Mouse (Mus musculus) CH12.LX (cell line): ENCODE data around the gene Htr2c. TPM values are rescaled to one million over a fixed set of nuclear protein-coding genes. Genes with fewer than 3 reads are reported as not detected.

Experiments
- DNase-seq: peaks from one replicate; pipeline ENCODE4 v3.0.0-alpha.2; 2013; ENCODE audit errors: extremely low read depth
- H3K27ac ChIP-seq: 2 replicates; pipeline ENCODE4 v1.5.1; 2012; ENCODE audit warnings: low read depth, mild to moderate bottlenecking, control low read depth, moderate library complexity; ENCODE audit not compliant: insufficient read depth
- H3K27me3 ChIP-seq: replicated peaks from 2 replicates; pipeline ENCODE3; 2012; ENCODE audit warnings: inconsistent platforms
- H3K36me3 ChIP-seq, 2 experiments: replicated peaks in 1 of 2; 2 replicates each; pipeline versions ENCODE3 to v1.6.1; 2012; ENCODE audit warnings: inconsistent platforms in 1 of 2, low read length in 1 of 2, mild to moderate bottlenecking in 1 of 2, mixed read lengths in 1 of 2, moderate library complexity in 1 of 2; ENCODE audit not compliant: control insufficient read depth in 1 of 2, insufficient read depth in 1 of 2
- H3K4me1 ChIP-seq, 2 experiments: 2 replicates each; pipeline ENCODE4 v1.6.1; 2012; ENCODE audit warnings: inconsistent platforms in 1 of 2, moderate library complexity in 1 of 2; ENCODE audit not compliant: insufficient read depth in 2 of 2, control insufficient read depth in 1 of 2
- H3K4me2 ChIP-seq: 2 replicates; pipeline ENCODE4 v1.6.1; 2012; ENCODE audit warnings: low read depth, mild to moderate bottlenecking, control low read depth; ENCODE audit not compliant: poor library complexity, insufficient read depth, severe bottlenecking
- H3K4me3 ChIP-seq, 3 experiments: fragments of 150-350 bp in 1 of 3; sonication (generic) in 1 of 3; replicated peaks in 1 of 3; 2 replicates each; pipeline versions ENCODE3 to v1.5.1; 2011 to 2012; ENCODE audit warnings: low read depth in 2 of 3, low read length in 2 of 3, mild to moderate bottlenecking in 2 of 3, moderate library complexity in 2 of 3, control low read depth in 1 of 3, improper control_type of control experiment in 1 of 3, inconsistent platforms in 1 of 3, mixed read lengths in 1 of 3; ENCODE audit not compliant: poor library complexity in 1 of 3
- H3K79me2 ChIP-seq: replicated peaks from 2 replicates; pipeline ENCODE4 v1.6.1; 2012; ENCODE audit warnings: mild to moderate bottlenecking, moderate library complexity; ENCODE audit not compliant: control insufficient read depth, poor library complexity, insufficient read depth, severe bottlenecking; ENCODE audit errors: extremely low read depth
- H3K9ac ChIP-seq: 2 replicates; pipeline ENCODE4 v1.6.1; 2012; ENCODE audit warnings: low read depth, mild to moderate bottlenecking, control low read depth, moderate library complexity; ENCODE audit not compliant: insufficient read depth
- H3K9me3 ChIP-seq: replicated peaks from 2 replicates; pipeline ENCODE3; 2012; ENCODE audit warnings: low read length, inconsistent platforms, mixed read lengths
- CHD2 ChIP-seq: IDR thresholded peaks from 2 replicates; pipeline ENCODE4 v1.6.1; 2011; ENCODE audit warnings: low read length, improper control_type of control experiment
- GABPA ChIP-seq: IDR thresholded peaks from 2 replicates; pipeline ENCODE4 v1.6.1; 2012; ENCODE audit warnings: low read depth, low read length, improper control_type of control experiment, inconsistent platforms; ENCODE audit not compliant: insufficient replicate concordance
- IRF4 ChIP-seq: IDR thresholded peaks from 2 replicates; pipeline ENCODE4 v1.6.1; 2014; ENCODE audit warnings: low read depth, mild to moderate bottlenecking, inconsistent platforms, low read length, improper control_type of control experiment
- JUND ChIP-seq: conservative IDR thresholded peaks from 2 replicates; pipeline ENCODE4 v1.6.1; 2011; ENCODE audit warnings: low read depth, low read length, improper control_type of control experiment
- KAT2A ChIP-seq: IDR thresholded peaks from 2 replicates; pipeline ENCODE4 v1.6.1; 2012; ENCODE audit warnings: low read length, improper control_type of control experiment, inconsistent platforms; ENCODE audit not compliant: insufficient replicate concordance
- MAFK ChIP-seq: IDR thresholded peaks from 2 replicates; pipeline ENCODE4 v1.6.1; 2011; ENCODE audit warnings: low read length, improper control_type of control experiment; ENCODE audit not compliant: insufficient replicate concordance
- MAX ChIP-seq: IDR thresholded peaks from 2 replicates; pipeline ENCODE4 v1.6.1; 2011; ENCODE audit warnings: low read length, improper control_type of control experiment
- MXI1 ChIP-seq: IDR thresholded peaks from 2 replicates; pipeline ENCODE4 v1.6.1; 2011; ENCODE audit warnings: mild to moderate bottlenecking, low read depth, low read length, improper control_type of control experiment
- NRF1 ChIP-seq: IDR thresholded peaks from 2 replicates; pipeline ENCODE4 v1.6.1; 2014; ENCODE audit warnings: low read depth, mild to moderate bottlenecking, inconsistent platforms, low read length, improper control_type of control experiment, moderate library complexity
- PAX5 ChIP-seq: IDR thresholded peaks from 2 replicates; pipeline ENCODE4 v1.6.1; 2012; ENCODE audit warnings: low read length, inconsistent platforms, mixed read lengths
- RCOR1 ChIP-seq: conservative IDR thresholded peaks from 2 replicates; pipeline ENCODE4 v1.6.1; 2012; ENCODE audit warnings: low read depth, mild to moderate bottlenecking, inconsistent platforms, low read length, improper control_type of control experiment
- SIN3A ChIP-seq: IDR thresholded peaks from 2 replicates; pipeline ENCODE4 v1.6.1; 2012; ENCODE audit warnings: low read length, improper control_type of control experiment, inconsistent platforms
- SMC3 ChIP-seq: IDR thresholded peaks from 2 replicates; pipeline ENCODE4 v1.6.1; 2011; ENCODE audit warnings: low read depth, low read length, improper control_type of control experiment
- TBP ChIP-seq: conservative IDR thresholded peaks from 2 replicates; pipeline ENCODE4 v1.6.1; 2011; ENCODE audit warnings: low read depth, low read length, improper control_type of control experiment
- UBTF ChIP-seq: IDR thresholded peaks from 2 replicates; pipeline ENCODE4 v1.6.1; 2012; ENCODE audit warnings: low read depth, mild to moderate bottlenecking, inconsistent platforms, low read length, improper control_type of control experiment, moderate library complexity
- ZKSCAN1 ChIP-seq: IDR thresholded peaks from 2 replicates; pipeline ENCODE4 v1.6.1; 2012; ENCODE audit warnings: low read depth, inconsistent platforms, low read length, improper control_type of control experiment, borderline replicate concordance
- ZMIZ1 ChIP-seq: IDR thresholded peaks from 2 replicates; pipeline ENCODE4 v1.6.1; 2012; ENCODE audit warnings: low read depth, mild to moderate bottlenecking, inconsistent platforms, low read length, improper control_type of control experiment
- ZNF384 ChIP-seq: IDR thresholded peaks from 2 replicates; pipeline ENCODE4 v1.6.1; 2012; ENCODE audit warnings: low read depth, low read length, improper control_type of control experiment, inconsistent platforms
- dilution Hi-C: fragments of 300-500 bp; cut with MboI; formaldehyde crosslinking; loops from 2 replicates; pipeline ENCODE4 v1.14.3; 2020; ENCODE audit warnings: low sequenced_read_pairs; ENCODE audit not compliant: extremely low pct_unique_long_range_greater_than_20kb, extremely low pct_ligation_motif_present
- in situ Hi-C: fragments of 300-500 bp; cut with MboI; formaldehyde crosslinking; loops from 3 replicates; pipeline ENCODE4 v1.14.3; 2019; ENCODE audit warnings: low sequenced_read_pairs, low pct_ligation_motif_present, low pct_unique_long_range_greater_than_20kb, mixed read lengths
- polyA plus RNA-seq: library from polyadenylated mRNA; unstranded; fragments of >175 nt; gene quantifications from 2 replicates; pipeline ENCODE4 v1.2.1, GENCODE M21; 2012; ENCODE audit warnings: low read depth; ENCODE audit not compliant: insufficient read length
- total RNA-seq, 2 experiments: library from RNA; depleted of rRNA; stranded (reverse); fragments of 300-350 nt in 1 of 2; fragments of >200 nt in 1 of 2; gene quantifications; 2 replicates each; pipeline ENCODE4 v1.2.3; 2012 to 2014

The Htr2c gene
- total and polyA plus RNA-seq, 3 experiments = not detected

GRCm38 (mm10) chrX:146936332-146936731 is 26.0 kb upstream of the Htr2c start:
- H3K27ac ChIP-seq = no peak overlapping the region
- no peak overlapping the region for H3K4me2 ChIP-seq
- dilution Hi-C loops (no loop called here), in situ Hi-C loops (no loop called here)
- no peaks in the 10 kb centered on the region for H3K27me3 ChIP-seq
- H3K9me3 ChIP-seq = peaks cover 3% of the 10 kb centered on the region
- TF ChIP-seq MAFK (peak; percentile 91), GABPA (no peak)
- no peaks in the 10 kb centered on the region for H3K4me1 ChIP-seq
- no peak for DNase-seq
- no peaks in the 10 kb centered on the region for H3K79me2 ChIP-seq
- H3K4me3 ChIP-seq = no peak overlapping the region
- H3K9ac ChIP-seq = no peak overlapping the region
- H3K36me3 ChIP-seq = no peaks in the 10 kb centered on the region

- TF ChIP-seq IRF4 (no peak), NRF1 (no peak), MXI1 (no peak), PAX5 (no peak), UBTF (no peak), GABPA (no peak), SMC3 (no peak), KAT2A (no peak), TBP (no peak), SIN3A (no peak), ZKSCAN1 (no peak), CHD2 (no peak), JUND (no peak), MAX (no peak), RCOR1 (no peak), ZNF384 (no peak), ZMIZ1 (no peak)
- Histone ChIP-seq H3K4me2 (no peak overlapping the region), H3K79me2 (no peaks in the 10 kb centered on the region), H3K36me3 (no peaks in the 10 kb centered on the region), H3K9ac (no peak overlapping the region), H3K27me3 (no peaks in the 10 kb centered on the region), H3K4me1 (no peaks in the 10 kb centered on the region), H3K9me3 (no peaks in the 10 kb centered on the region), H3K27ac (no peak overlapping the region), H3K4me3 (no peak overlapping the region)
- dilution Hi-C loops = no loop called here
- no peak for DNase-seq
- in situ Hi-C loops = no loop called here
These were observed 16.0 kb upstream of the Htr2c start for GRCm38 (mm10) chrX:146946216-146946886.
